Mouse (Mus musculus): ENCODE results near the gene Zfp444. TPM values are rescaled to one million over a fixed set of nuclear protein-coding genes. Genes with fewer than 3 reads are reported as not detected.

The Zfp444 gene
- total RNA-seq, 1 experiment: 16.6 TPM

- no peak overlapping the region for H3K9ac ChIP-seq (ENCODE audit: insufficient read depth, low read depth, low read length, poor library complexity, severe bottlenecking)
- TF ChIP-seq CHD2 (IDR thresholded peaks at IDR 0.05; ENCODE audit: low read depth, low read length) (no peak), MAFK (IDR thresholded peaks at IDR 0.05; ENCODE audit: insufficient read depth, low read depth, low read length) (no peak), HCFC1 (IDR thresholded peaks at IDR 0.05; ENCODE audit: borderline replicate concordance, insufficient read depth, low read length) (no peak), ZC3H11A (IDR thresholded peaks at IDR 0.05; ENCODE audit: borderline replicate concordance, low read depth, low read length) (no peak), ZNF384 (IDR thresholded peaks at IDR 0.05; ENCODE audit: low read depth, low read length) (no peak)
- H3K4me1 ChIP-seq (ENCODE audit: control insufficient read depth in 2 of 2, insufficient read depth in 2 of 2, low read length in 2 of 2, poor library complexity in 1 of 2): peaks cover 2 to 5% of the 10 kb centered on the region in 2 experiments; a peak in 3 of 4 replicates
- in situ Hi-C loops (cut with MboI; ENCODE audit: low sequenced_read_pairs in 2 of 2, unreplicated experiment in 2 of 2): no loop called here
- no peaks in the 10 kb centered on the region for H3K36me3 ChIP-seq (ENCODE audit: control insufficient read depth, insufficient read depth, low read length, poor library complexity, severe bottlenecking)
- H3K27ac ChIP-seq (ENCODE audit: insufficient read depth, low read depth, low read length, poor library complexity, severe bottlenecking): no peak overlapping the region
- no peak overlapping the region for H3K4me3 ChIP-seq (ENCODE audit: insufficient read depth in 1 of 2, low read depth in 1 of 2, low read length in 2 of 2, poor library complexity in 1 of 2, severe bottlenecking in 1 of 2)
- H3K9me3 ChIP-seq (ENCODE audit: control insufficient read depth, insufficient read depth, low read depth, low read length): no peaks in the 10 kb centered on the region
- DNase-seq (ENCODE audit: low read depth, low spot score): no peak
Observed at GRCm38 (mm10) chr7:6152036-6152435, 20.0 kb upstream of the Zfp444 start.

DNA sequence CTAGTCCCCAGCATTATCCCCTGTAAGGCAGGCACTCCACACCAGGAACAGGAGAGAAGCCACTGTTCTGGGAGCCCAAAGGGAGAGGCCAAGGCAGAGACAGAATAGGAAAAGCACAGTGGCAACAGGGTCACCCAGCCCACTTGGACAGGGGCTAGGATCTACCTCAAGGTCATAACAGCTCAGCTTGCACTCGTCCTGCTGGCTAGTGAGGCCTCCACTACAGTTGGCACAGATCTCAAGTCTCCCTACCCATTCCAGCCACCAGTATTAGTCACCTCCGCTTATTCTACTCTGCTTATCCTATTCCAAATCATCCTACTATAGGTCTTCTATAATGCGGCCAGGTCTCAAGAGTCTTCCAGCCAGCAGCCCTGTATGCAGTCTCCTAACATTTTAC lies 18.9 kb upstream of the Zfp444 start:
- in situ Hi-C loops (cut with MboI; ENCODE audit: low sequenced_read_pairs in 2 of 2, unreplicated experiment in 2 of 2): no loop called here
- Histone ChIP-seq H3K36me3 (ENCODE audit: control insufficient read depth, insufficient read depth, low read length, poor library complexity, severe bottlenecking) (no peaks in the 10 kb centered on the region), H3K27ac (ENCODE audit: insufficient read depth, low read depth, low read length, poor library complexity, severe bottlenecking) (no peak overlapping the region), H3K9ac (ENCODE audit: insufficient read depth, low read depth, low read length, poor library complexity, severe bottlenecking) (no peak overlapping the region), H3K4me1 (ENCODE audit: control insufficient read depth in 2 of 2, insufficient read depth in 2 of 2, low read length in 2 of 2, poor library complexity in 1 of 2) (peaks cover 2 to 5% of the 10 kb centered on the region in 2 experiments; a peak in 3 of 4 replicates), H3K4me3 (ENCODE audit: insufficient read depth in 1 of 2, low read depth in 1 of 2, low read length in 2 of 2, poor library complexity in 1 of 2, severe bottlenecking in 1 of 2) (no peak overlapping the region), H3K9me3 (ENCODE audit: control insufficient read depth, insufficient read depth, low read depth, low read length) (no peaks in the 10 kb centered on the region)
- DNase-seq (ENCODE audit: low read depth, low spot score): no peak
- TF ChIP-seq ZNF384 (IDR thresholded peaks at IDR 0.05; ENCODE audit: low read depth, low read length) (no peak), CHD2 (IDR thresholded peaks at IDR 0.05; ENCODE audit: low read depth, low read length) (no peak), HCFC1 (IDR thresholded peaks at IDR 0.05; ENCODE audit: borderline replicate concordance, insufficient read depth, low read length) (no peak), MAFK (IDR thresholded peaks at IDR 0.05; ENCODE audit: insufficient read depth, low read depth, low read length) (no peak), ZC3H11A (IDR thresholded peaks at IDR 0.05; ENCODE audit: borderline replicate concordance, low read depth, low read length) (no peak)

- H3K4me3 ChIP-seq (ENCODE audit: insufficient read depth in 1 of 2, low read depth in 1 of 2, low read length in 2 of 2, poor library complexity in 1 of 2, severe bottlenecking in 1 of 2): peak overlapping the region in 1 of 2 experiments; percentile 96; a peak in 1 of 4 replicates
- no peak for TF ChIP-seq CHD2 (IDR thresholded peaks at IDR 0.05; ENCODE audit: low read depth, low read length)
- TF ChIP-seq MAFK (IDR thresholded peaks at IDR 0.05; ENCODE audit: insufficient read depth, low read depth, low read length): no peak
- TF ChIP-seq HCFC1 (IDR thresholded peaks at IDR 0.05; ENCODE audit: borderline replicate concordance, insufficient read depth, low read length): no peak
- no peak for TF ChIP-seq ZNF384 (IDR thresholded peaks at IDR 0.05; ENCODE audit: low read depth, low read length)
- TF ChIP-seq ZC3H11A (IDR thresholded peaks at IDR 0.05; ENCODE audit: borderline replicate concordance, low read depth, low read length): no peak
- in situ Hi-C loops (cut with MboI; ENCODE audit: low sequenced_read_pairs in 2 of 2, unreplicated experiment in 2 of 2): no loop called here
- peaks cover 1 to 2% of the 10 kb centered on the region in 2 experiments; a peak in 2 of 4 replicates for H3K4me1 ChIP-seq (ENCODE audit: control insufficient read depth in 2 of 2, insufficient read depth in 2 of 2, low read length in 2 of 2, poor library complexity in 1 of 2)
- no peaks in the 10 kb centered on the region for H3K9me3 ChIP-seq (ENCODE audit: control insufficient read depth, insufficient read depth, low read depth, low read length)
- H3K27ac ChIP-seq (ENCODE audit: insufficient read depth, low read depth, low read length, poor library complexity, severe bottlenecking): no peak overlapping the region
- no peaks in the 10 kb centered on the region for H3K36me3 ChIP-seq (ENCODE audit: control insufficient read depth, insufficient read depth, low read length, poor library complexity, severe bottlenecking)
- peak overlapping the region; percentile 94; the same call in 1 of the 2 replicates for H3K9ac ChIP-seq (ENCODE audit: insufficient read depth, low read depth, low read length, poor library complexity, severe bottlenecking)
- DNase-seq (ENCODE audit: low read depth, low spot score): no peak
Observed at GRCm38 (mm10) chr7:6154164-6154563, 17.9 kb upstream of the Zfp444 start.

- peak overlapping the region; percentile 94 for H3K9ac ChIP-seq (ENCODE audit: insufficient read depth, low read depth, low read length, poor library complexity, severe bottlenecking)
- DNase-seq (ENCODE audit: low read depth, low spot score): peak; percentile 60
- TF ChIP-seq HCFC1 (IDR thresholded peaks at IDR 0.05; ENCODE audit: borderline replicate concordance, insufficient read depth, low read length) (no peak), MAFK (IDR thresholded peaks at IDR 0.05; ENCODE audit: insufficient read depth, low read depth, low read length) (no peak), ZC3H11A (IDR thresholded peaks at IDR 0.05; ENCODE audit: borderline replicate concordance, low read depth, low read length) (no peak), ZNF384 (IDR thresholded peaks at IDR 0.05; ENCODE audit: low read depth, low read length) (no peak), CHD2 (IDR thresholded peaks at IDR 0.05; ENCODE audit: low read depth, low read length) (no peak)
- H3K4me1 ChIP-seq (ENCODE audit: control insufficient read depth in 2 of 2, insufficient read depth in 2 of 2, low read length in 2 of 2, poor library complexity in 1 of 2): peaks cover 0 to 2% of the 10 kb centered on the region in 2 experiments; a peak in 2 of 4 replicates
- H3K4me3 ChIP-seq (ENCODE audit: insufficient read depth in 1 of 2, low read depth in 1 of 2, low read length in 2 of 2, poor library complexity in 1 of 2, severe bottlenecking in 1 of 2): peak overlapping the region; percentile 91 to 96
- no peaks in the 10 kb centered on the region for H3K9me3 ChIP-seq (ENCODE audit: control insufficient read depth, insufficient read depth, low read depth, low read length)
- H3K36me3 ChIP-seq (ENCODE audit: control insufficient read depth, insufficient read depth, low read length, poor library complexity, severe bottlenecking): no peaks in the 10 kb centered on the region
- H3K27ac ChIP-seq (ENCODE audit: insufficient read depth, low read depth, low read length, poor library complexity, severe bottlenecking): peak overlapping the region; percentile 88
- in situ Hi-C loops (cut with MboI; ENCODE audit: low sequenced_read_pairs in 2 of 2, unreplicated experiment in 2 of 2): no loop called here
Observed at GRCm38 (mm10) chr7:6155031-6155872, 16.8 kb upstream of the Zfp444 start.
